Mouse (Mus musculus) right cerebral cortex, postnatal 25 days (tissue): ENCODE results near the gene Efcab1.
"Not testable (repeated sequence)": the region's sequence is repeated elsewhere in the genome, so short reads cannot be mapped to it uniquely, and the experiment has no call there.

Experiments used
- DNase-seq: peaks from one replicate; pipeline ENCODE4 v3.0.0; 2022

Gene Efcab1

DNA sequence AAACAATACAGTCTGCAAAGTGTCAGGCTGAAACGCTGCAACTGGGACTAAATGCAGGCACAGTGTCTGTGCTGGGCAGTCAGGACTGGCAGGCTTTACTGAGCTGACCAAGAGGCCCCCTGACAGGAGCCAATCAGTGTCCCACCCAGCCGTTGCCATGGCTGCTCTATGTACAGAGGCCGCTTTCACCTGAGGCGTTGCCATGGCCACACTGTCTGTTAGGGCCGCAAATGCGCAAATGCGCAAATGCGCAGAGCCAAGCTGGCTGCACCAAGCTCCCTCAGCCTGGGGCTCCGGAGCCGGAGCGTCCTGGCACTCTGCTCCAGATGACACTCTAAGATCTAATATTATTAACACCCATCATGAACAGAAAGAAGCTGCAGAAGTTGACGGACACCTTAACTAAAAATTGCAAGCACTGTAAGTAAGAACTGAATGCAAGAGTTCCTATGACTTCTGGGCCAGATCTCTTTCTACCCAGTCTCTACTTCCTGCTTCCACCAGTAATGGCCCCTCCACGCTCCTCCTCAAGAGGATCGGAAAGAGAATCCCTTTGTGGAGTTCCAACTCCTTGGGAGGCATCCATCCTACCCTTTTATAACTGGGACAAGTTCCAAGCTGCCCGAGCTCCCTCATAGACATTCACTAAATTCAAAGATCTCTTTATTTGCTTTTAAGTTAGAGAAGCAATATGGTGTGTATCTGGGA lies at the start of gene Efcab1:
TSS of gene Efcab1 (plus strand) at position 214 of the 708 bp plus-strand sequence.
- peak; percentile 55 for DNase-seq

DNA sequence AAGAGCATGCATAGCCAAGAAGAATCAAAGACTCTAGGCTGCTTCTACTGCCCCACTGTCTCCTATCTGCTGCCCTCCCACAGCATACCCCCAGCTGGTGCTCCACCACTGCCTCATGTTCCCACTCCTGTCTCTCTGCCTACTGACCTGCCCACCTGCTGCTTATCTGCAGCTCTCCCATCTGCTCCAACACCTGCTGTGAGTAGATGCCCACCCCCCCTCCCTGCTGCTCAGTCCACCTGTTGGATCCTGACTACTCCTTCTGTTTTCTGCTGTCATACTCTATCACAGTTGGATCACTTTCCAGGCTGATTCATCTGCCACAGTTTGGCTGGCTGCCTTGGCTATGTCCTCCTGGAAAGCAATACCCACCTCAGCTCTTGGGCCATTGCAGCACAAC lies 47.0 kb upstream of the Efcab1 start:
- peak; percentile 8 for DNase-seq

DNA sequence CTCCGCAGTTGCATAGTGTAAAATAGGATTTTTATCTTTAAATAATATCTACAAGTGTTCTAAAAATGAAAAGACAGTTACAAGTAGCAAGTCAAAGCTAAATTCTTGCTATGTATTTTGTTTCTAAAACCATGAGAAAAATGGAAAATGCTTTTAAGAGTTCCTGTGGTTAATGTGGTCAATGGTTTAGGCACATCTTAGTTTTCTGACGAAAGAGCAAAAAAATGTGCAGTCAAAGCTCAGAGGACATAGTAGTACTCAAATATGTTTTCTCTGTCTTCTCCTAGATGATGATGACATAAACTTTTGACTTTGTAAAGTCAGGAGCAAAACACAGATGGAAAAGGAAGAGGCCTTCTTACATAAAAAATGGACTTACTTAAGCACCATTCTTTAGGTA lies 21.5 kb upstream of the Efcab1 start:
- no peak for DNase-seq

DNA sequence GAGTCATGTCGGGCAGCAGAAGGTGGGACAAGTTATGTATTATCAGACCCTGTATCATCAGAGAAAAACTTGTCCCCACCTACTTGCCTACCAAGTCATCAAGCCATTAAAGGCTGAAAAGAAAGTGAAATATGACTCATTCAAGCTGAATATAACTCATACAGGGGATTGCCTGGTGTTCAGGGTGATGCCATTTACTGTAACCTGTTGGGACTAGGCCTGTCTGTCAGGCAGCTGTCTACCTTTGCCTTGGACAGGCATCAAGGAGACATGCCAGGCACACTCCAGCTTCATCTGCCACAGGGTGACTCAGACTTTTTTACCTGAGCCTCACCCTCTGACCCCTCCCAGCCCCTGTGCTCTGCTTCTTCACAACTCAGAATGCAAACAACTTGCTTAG lies 21.0 kb upstream of the Efcab1 start:
- DNase-seq: no peak

DNA sequence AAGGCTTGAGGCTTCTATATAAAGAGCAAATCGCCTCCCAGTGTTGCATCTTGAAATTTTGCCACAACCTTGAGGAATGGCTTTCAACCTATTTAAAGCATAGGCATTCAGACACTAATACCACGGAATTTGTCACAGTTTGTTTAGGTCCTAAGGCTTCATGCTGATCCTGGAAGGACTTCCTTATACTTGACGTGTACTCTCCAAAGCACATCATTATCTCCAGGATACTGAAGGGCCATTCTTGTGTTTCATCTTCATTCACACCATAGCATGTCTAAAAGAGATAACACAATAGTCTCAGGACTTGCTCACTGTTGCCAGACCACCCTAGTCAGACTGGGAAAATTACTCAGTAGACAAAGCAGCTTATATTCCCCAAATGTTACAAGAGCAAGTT lies 13.9 kb upstream of the Efcab1 start:
- DNase-seq: no peak

DNA sequence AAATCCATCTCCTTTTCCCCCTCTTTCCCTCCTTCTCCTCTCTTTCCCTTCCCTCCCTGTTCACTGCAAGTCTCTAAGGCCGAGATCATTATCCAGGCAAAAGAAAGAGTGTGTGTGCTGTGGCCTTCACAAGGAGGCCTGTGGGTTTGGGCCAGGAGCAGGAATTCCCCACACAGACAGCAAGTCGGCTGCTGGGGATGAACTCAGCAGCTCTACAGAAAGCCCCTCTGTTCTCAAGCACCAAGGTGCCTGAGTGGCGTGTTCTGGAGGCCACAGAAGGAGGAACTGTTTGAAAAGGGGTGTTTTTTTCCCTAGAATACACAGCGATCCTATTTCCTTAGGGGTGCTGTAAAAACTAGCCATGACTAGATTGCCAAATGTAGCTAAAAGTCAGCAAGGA lies 12.5 kb upstream of the Efcab1 start:
- no peak for DNase-seq

DNA sequence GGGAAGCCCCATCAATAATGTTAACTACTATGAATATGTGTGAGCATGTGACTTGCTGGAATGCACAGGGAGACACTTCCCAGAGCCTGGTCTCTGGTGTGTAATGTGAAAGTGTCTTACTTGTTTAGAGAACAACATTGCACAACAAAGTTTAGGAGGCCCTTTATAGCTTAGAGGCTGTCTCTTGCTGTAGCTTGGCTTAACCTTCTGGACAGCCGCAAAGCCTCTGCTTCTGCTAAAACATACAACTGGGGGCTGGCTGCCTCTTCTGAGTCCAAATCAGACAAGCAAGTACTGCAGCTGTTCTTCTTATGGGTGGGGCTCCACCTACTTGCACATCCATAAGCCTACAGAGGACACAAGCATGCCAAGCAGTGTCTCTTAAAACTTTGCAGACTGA lies 11.7 kb upstream of the Efcab1 start:
- no peak for DNase-seq

DNA sequence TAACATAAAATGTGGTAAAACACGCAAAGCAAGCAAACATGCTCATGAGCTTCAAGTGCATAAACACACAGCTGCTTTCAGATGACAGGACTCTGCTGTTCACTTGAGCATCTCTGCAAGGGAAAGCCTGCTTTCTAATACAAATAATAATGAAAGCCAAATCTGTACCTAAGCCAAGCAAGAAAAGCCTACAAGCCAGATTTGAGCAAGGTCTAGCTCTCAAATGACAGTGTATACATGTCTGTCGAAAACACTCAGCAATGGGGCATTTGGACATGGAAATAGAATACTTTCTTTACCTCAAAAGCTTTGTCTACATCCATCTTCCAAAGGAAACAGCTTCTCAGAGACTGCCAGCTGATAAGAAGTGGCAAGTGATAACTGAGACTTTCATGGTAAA lies 10.9 kb upstream of the Efcab1 start:
- no peak for DNase-seq

DNA sequence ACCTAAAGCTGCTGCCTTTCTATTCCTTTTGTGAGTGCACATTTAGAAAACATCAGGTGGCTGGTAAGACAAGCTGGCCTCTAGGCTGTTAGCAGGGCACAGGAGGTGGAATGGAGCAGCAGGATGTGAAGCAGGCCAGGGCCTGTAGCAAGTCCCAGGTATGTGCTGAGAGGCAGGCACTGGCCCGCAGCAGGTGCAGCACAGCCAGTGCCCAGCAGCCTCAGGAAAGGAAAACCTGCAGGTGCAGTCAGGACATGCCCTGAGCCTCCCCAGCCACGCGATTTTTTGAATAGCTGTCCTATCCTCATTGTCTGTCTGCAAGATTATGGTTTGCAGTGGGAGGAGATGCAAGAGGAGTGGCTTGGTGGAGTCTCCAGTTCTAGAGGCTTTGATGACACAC lies 24.3 kb downstream of the Efcab1 start:
- DNase-seq: not testable (repeated sequence)

DNA sequence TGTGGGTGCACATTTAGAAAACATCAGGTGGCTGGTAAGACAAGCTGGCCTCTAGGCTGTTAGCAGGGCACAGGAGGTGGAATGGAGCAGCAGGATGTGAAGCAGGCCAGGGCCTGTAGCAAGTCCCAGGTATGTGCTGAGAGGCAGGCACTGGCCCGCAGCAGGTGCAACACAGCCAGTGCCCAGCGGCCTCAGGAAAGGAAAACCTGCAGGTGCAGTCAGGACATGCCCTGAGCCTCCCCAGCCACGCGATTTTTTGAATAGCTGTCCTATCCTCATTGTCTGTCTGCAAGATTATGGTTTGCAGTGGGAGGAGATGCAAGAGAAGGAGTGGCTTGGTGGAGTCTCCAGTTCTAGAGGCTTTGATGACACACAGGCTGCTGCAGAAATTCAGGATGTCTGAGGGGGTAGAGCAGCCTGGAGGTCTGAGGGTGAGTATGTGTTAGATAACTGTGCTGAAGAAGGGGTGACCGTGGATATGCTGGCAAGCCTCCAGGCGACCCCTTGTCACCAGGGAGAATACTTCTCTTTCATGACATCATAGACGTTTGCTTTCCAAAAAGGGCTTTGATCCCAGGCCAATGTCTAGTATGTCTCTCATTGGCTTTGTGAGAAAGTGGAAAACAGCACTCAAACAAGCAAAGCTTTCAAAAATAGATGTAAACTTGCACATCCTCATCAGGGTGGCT lies 30.2 kb downstream of the Efcab1 start:
- DNase-seq: not testable (repeated sequence)

DNA sequence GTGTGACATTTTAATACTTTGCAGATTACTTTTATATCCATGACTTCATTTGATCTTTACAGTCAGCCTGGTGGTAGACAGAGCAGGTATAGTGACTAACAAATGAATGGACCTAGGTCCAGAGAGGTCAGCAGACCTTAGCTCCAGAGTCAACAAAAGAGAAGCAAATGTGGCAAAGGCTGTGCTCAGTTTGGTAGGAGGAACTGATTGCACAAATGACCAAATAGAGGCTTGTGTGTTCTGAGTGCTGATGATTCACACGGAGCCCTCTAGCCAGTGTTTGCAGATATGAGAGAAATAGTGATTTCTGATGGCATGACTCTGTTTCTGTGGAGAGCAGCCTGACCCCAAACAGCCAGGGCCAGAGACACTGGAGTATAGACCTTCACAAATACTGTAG lies 33.1 kb downstream of the Efcab1 start:
- DNase-seq: no peak

DNA sequence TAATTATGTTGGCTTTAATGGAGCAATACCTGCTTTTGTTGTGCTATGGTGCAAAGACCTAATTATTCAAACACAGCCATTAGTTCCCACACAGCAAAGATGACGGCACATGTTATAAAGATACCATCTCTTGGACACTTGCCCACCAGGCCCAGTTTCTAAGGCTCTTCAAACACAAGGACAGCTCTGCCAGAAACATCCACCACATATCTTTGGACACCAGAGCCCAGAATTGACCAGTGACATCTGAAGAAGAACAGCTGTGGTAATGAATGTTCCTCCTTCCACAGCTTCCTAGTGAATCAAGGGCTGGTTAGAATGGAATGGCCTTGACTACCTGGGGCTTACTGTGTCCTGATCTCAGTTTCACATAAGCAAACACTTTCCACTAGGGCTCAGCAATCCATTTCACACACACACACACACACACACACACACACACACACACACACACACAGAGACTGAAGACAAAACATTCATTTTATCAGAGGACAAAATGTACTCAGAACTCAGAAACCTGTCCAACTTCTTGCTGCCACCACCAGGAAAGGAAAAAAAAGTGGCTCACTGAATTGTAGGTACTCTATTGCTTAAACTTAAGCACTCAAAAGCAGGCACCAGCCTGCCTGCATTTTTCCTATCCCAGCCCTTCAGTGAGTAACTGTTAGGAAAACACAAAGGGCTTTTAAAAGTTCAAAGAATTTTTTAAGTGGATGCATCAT lies 33.7 kb downstream of the Efcab1 start:
- DNase-seq: no peak

DNA sequence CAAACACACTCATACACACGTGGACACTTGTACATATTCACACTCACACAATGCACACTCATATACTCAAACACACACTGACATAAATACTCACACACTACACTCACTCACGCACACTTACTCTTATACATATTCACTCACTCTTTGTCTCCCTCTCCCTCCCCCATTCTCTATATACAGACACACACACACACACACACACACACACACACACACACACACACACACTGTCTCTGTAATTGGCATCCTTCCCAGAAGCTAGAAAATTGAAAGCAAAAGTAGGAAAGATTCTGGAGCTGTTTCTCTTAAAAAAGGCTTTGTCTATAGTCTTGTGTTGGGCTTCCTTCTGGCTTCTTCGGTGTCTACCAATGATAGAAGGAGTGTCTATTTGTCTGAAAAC lies 34.5 kb downstream of the Efcab1 start:
- no peak for DNase-seq

DNA sequence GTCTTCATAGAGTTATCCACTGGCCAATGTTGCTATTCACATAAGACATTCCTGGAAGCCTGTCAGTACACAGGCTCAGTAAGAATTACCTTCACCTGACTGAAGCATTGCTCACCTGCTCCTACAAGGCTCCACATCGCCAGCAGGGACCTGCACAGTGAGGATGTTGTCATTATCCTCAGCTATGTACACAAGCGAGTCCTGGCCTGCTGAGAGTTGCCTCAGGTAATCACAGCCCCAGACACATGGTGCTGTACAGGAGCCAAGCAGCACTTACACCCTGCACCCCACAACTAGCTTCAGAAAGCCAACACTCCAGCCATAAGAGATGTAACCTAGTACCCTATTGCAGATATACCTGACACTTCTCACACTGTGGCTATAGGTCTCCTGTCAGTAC lies 37.1 kb downstream of the Efcab1 start:
- DNase-seq: no peak

DNA sequence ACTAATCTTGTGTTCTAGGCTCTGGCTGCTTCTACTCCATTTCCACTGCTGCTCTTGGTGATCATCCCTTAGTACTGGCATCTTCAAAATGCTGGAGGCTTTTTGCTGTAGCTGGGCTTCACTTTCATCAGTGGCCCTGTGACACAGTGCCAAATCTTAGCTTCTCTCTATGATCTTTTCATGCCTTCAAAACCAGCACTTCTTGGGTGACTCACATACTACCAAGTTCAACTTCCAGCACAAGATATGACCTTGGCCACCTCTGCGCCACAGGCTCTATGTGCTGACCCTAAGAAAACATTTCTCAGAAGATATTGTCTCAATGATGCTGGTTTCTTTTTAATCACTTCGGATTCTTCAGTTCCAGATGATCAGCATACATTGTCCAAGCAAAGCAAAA lies 41.2 kb downstream of the Efcab1 start:
- not testable (repeated sequence) for DNase-seq

DNA sequence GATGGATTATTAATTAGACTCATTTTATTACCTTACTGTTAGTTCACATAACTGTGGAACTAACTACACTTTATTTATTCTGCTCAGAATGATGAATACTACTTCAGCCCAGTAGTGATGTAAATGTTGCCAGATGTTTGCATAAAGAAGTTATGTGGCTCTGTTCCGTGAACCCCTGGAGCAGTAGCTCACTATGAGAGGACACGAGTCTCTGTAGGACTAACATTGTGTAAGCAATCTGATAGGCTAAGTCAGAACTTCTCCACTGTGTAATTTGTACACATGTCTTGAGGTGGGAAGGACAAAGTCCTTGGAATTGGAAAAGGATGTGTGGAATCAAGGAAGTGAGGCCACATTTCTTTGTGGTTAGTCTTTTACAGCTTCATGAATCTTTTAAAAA lies 45.5 kb downstream of the Efcab1 start:
- no peak for DNase-seq

DNA sequence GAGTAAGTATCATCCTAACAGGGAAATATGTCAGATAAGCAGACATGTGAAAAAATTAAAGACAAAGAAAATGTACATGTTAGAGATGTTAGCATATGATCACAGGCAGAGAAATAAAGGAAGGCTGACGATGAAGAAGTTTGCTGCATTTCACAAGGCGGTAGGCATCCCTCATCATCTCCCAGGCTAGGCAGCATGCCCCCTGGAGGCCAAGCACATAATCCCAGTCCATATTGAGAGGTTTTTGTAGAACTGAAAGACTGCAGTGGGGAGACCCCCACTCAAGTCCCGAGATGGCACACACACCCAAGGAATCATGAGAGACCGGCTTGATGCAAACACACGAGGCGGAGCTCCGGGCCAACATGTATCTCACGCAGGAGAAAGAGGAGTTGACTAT lies 53.3 kb downstream of the Efcab1 start:
- no peak for DNase-seq

DNA sequence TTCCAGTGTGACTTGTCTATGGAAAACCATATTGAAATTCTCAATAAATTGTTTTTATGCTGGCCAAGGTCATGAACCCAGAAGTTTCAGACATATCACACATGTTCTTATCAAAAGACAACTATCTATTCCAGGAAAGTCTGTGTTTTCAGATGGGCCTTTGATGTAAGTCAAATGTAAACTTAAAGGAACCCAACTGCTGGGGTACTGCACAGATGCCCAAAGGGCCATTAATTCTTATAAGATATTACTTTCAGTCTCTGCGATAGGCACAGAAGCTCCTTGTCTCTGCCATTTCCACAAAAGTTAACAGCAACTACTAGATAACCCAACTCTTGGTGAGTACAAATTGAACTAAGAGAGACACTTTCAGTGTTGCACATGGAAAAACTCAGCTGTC lies 67.3 kb downstream of the Efcab1 start:
- DNase-seq: no peak

DNA sequence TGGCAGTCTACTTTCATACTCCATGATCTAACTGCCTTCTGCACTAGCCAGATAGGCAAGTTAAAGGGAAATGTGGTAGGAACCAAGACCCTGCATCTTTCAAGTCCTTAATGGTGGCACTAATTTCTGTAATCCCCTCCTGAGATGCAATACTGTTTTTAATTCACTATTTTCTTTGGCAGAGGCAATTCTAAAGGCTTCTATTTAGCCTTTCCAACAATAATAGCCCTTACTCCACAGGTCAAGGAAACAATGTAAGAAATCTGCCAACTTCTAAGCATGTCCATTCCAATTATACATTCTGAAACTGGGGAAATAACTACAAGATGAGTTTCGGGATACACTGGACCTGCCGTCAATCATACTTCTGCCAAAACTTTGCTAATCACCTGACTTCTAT lies 72.8 kb downstream of the Efcab1 start:
- DNase-seq: no peak

DNA sequence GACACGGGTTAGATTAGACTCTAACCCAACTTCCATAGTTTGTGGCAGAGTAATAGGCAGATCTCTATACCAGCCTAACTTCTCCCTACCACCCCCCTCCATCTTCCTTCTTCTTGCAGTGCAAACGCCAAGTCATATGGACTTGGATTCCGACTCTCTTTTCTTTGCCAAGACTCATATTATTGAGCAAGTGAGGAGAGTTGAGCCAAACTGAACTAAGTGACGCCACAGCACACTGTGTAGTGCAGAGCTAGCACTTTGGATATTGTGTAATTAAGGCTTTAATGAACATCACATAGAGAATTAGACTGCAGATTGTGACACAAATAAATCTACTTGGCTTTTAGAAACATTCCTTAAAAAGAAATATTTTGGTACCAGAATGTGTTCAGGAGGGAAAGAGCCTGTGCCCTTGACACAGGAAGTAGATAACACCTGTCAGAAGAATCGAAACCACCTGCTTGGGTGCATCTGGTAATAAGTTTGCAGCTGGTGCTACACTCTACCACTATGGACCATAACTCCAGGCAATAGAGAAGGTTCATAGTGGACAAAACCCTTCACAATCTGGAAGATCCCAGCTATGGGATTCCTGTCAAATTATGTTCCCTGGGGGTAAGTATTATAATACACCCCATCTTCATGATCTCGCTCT lies 83.3 kb downstream of the Efcab1 start:
- no peak for DNase-seq

DNA sequence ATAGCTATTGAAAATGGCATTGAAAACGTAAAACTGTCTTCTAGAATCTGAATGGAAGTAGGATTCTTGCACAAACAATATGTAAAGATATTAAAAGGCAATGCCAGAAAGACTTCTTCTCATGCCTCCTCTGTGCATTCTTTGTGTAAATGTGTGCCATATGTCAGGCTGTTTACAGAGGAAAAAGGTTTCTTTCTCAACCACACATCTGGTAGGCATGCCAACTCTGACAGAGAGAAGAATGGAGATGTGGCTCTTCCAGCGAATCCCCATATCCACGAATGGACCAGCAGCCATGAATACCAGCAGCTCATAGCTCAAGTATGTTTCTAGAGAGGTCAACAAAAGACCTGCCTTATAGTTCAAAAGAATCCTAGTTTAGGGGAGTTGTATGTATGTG lies 84.6 kb downstream of the Efcab1 start:
- DNase-seq: no peak

DNA sequence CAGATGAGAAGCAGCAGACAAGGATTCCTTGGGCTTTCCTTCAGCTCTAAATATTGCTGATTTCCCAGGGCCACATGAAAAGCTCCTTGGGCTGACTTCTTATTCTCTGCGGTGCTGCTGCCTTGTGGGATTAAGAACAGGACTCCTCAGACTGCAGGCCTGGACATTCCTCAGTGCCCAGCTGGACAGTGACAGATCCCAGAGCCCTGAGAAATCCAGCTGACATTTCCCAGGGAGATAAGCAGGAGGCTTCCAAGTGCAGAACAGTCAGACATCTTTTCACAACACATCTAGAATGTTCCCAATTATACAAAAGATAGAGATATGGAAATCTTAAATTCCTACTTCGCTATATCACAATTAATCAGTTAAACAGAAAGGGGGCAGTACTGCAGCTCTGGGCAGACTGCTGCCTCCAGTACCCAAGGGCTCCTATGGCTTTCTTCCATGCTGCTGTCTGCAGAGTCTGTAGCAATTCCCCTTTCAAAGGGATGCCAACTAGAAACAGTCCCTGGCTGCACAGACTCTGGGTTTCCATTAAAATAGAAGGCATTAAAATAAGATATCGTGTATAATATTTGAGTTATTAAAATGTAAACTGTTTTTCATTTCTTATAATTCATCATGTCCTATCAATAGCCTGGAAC lies 86.2 kb downstream of the Efcab1 start:
- DNase-seq: no peak

DNA sequence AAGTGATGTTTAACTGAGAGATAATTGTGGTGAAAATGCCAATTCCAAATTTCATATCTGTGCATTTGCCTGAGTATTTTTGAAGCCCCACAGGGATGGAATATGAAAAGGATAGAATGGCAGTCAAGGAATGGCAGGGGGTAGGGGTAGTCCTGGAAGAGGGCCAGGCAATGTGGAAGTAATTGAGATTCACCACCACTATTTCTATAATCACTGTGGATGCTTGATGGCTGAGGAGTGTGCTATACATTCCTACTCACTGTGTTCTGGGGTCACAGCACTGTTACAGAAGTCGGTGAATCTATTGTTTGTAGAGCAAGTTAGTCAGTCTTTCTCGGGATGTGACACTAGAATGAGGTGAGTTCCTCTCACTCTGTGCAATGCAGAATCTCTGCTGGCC lies 108.3 kb downstream of the Efcab1 start:
- no peak for DNase-seq
